ENCODE assay signal across 16 mouse cellular contexts in the genomic region with DNA sequence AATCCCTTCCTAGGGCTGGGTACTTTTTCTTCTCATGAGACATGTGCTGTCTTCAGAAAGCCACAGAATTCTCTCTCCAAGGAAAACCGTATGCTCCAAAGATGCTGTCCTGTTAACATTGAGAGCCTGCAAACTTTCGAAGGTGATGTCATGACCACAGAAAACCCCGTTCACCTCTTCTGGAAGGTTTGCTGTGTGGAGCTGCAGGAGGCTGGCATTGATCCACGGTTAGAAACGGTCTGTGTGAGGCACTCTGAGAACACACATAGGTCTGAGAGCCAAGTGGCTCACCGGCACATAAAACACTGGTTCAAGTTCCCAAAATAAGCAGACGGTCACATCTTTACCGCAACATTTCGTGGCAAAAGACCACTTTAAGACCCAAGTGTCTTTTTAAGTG.
A peak's percentile ranks its signal among the peaks of the same experiment; 100 is the strongest.
DNase-seq lines count a peak whose midpoint lies in the region; ATAC-seq and TF ChIP-seq lines count a peak whose summit lies in the region.
"Had no signal": no experiment of that assay in that cellular context is flagged by ENCODE, and none has a peak within 500 bp of the region (broad histone marks: within the 10 kb centered on the region; RNA-seq: fewer than 3 reads in every experiment).

No protein-coding gene starts in this region.

- no peaks in the 10 kb centered on the region for H3K9me3 ChIP-seq in heart, embryonic 14.5 days (ENCODE audit: control insufficient read depth, low read length)
- H3K9me3 ChIP-seq in E14TG2a.4 (ENCODE audit: low read length) = no peaks in the 10 kb centered on the region
- H3K9me3 ChIP-seq: hindbrain, embryonic 15.5 days; midbrain, embryonic 13.5 days had no signal

- 0 out of 4 replicates have a peak overlapping the region, but pooled peaks of 1 of the 2 experiments have one; percentile 41 for H3K27ac ChIP-seq in heart, embryonic 14.5 days (replicated peaks in 1 of 2; ENCODE audit: control insufficient read depth in 1 of 2, insufficient read depth in 1 of 2, low read depth in 2 of 2, low read length in 2 of 2)
- H3K27ac ChIP-seq: hindbrain, embryonic 15.5 days; midbrain, embryonic 13.5 days had no signal

- no peak for TF ChIP-seq CTCF in E14TG2a.4 (conservative IDR thresholded peaks at IDR 0.05; ENCODE audit: low read length)

- no peaks in the 10 kb centered on the region for H3K27me3 ChIP-seq in heart, embryonic 14.5 days (ENCODE audit: control insufficient read depth, insufficient read depth, low read length)
- no peaks in the 10 kb centered on the region for H3K27me3 ChIP-seq in E14TG2a.4 (ENCODE audit: insufficient read depth, low read length)
- H3K27me3 ChIP-seq: hindbrain, embryonic 15.5 days; midbrain, embryonic 13.5 days had no signal

- no peak overlapping the region for H3K4me3 ChIP-seq in heart, embryonic 14.5 days (ENCODE audit: control insufficient read depth in 1 of 2, insufficient read depth in 1 of 2, low read depth in 1 of 2, low read length in 2 of 2)
- H3K4me3 ChIP-seq in E14TG2a.4 (replicated peaks; ENCODE audit: low read length) = peak overlapping the region; percentile 90
- H3K4me3 ChIP-seq: hindbrain, embryonic 15.5 days; midbrain, embryonic 13.5 days had no signal

- peak overlapping the region; percentile 9; the same call in 1 of the 2 replicates for H3K4me2 ChIP-seq in heart, embryonic 14.5 days (ENCODE audit: low read length)
- H3K4me2 ChIP-seq: hindbrain, embryonic 15.5 days; midbrain, embryonic 13.5 days had no signal

- WGBS in heart, embryonic 14.5 days = 64% methylated on average over 9 of the region's 9 CpGs

- DNase-seq in heart, postnatal 36 days = no peak
- peak; percentile 9 for DNase-seq in 3T3-L1 (ENCODE audit: low read depth, low spot score)
- DNase-seq in cerebellum, adult 9-10 months = peak; percentile 40
- DNase-seq in ovary, postnatal 36 days (ENCODE audit: low spot score) = no peak
- DNase-seq: adrenal gland, postnatal 36 days; kidney, adult 18-20 months; kidney, postnatal 25 days; lung, postnatal 4 days; thymus, postnatal 14 days had no signal

- peaks cover 38% of the 10 kb centered on the region for H3K36me3 ChIP-seq in heart, embryonic 14.5 days (ENCODE audit: control insufficient read depth, insufficient read depth, low read length)
- H3K36me3 ChIP-seq in E14TG2a.4 (ENCODE audit: insufficient read depth, low read length) = peaks cover 74% of the 10 kb centered on the region
- H3K36me3 ChIP-seq: hindbrain, embryonic 15.5 days had no signal

- peak overlapping the region; percentile 45; the same call in 1 of the 2 replicates for H3K9ac ChIP-seq in heart, embryonic 14.5 days (ENCODE audit: low read length)
- H3K9ac ChIP-seq: hindbrain, embryonic 15.5 days; midbrain, embryonic 13.5 days had no signal

- ATAC-seq in heart, embryonic 14.5 days (ENCODE audit: insufficient number of reproducible peaks, insufficient read depth, low FRiP score, low read depth) = no peak
- ATAC-seq in erythroid progenitor cell, adult 5-6 weeks (replicated peaks; ENCODE audit: low FRiP score, poor library complexity, severe bottlenecking) = no peak
- ATAC-seq: activated CD4-positive, CD25-positive, alpha-beta regulatory T cell, adult 4 months; forebrain, embryonic 14.5 days; midbrain, embryonic 13.5 days had no signal

- H3K4me1 ChIP-seq in heart, embryonic 14.5 days (ENCODE audit: control insufficient read depth in 2 of 2, insufficient read depth in 2 of 2, low read length in 2 of 2) = peaks cover 19 to 70% of the 10 kb centered on the region in 2 experiments
- H3K4me1 ChIP-seq in E14TG2a.4 (replicated peaks; ENCODE audit: low read depth, low read length) = peaks cover 74% of the 10 kb centered on the region

- intact Hi-C loops in heart, postnatal 36 days (cut with DNase I) = no loop called here

Comparison
In these comparisons a context has a peak if more than half of its experiments do, and no peak if none do; other contexts are left out.
1. DNase-seq: peak in 3T3-L1 (single experiment) and cerebellum, adult 9-10 months (single experiment); none in heart, postnatal 36 days (0 of 2) and ovary, postnatal 36 days (single experiment).